Mouse (Mus musculus): ENCODE measurements around the gene Cyb5r3.
A peak's percentile ranks its signal among the peaks of the same experiment; 100 is the strongest.
"Not testable (repeated sequence)": the region's sequence is repeated elsewhere in the genome, so short reads cannot be mapped to it uniquely, and the experiment has no call there.

Cyb5r3 gene

GRCm38 (mm10) chr15:83149196-83150072 is 23.0 kb downstream of the Cyb5r3 start, which contains the start of gene Poldip3:
Gene Poldip3 (minus strand): TSS chr15:83149384.
- DNase-seq: peak; percentile 98

DNA sequence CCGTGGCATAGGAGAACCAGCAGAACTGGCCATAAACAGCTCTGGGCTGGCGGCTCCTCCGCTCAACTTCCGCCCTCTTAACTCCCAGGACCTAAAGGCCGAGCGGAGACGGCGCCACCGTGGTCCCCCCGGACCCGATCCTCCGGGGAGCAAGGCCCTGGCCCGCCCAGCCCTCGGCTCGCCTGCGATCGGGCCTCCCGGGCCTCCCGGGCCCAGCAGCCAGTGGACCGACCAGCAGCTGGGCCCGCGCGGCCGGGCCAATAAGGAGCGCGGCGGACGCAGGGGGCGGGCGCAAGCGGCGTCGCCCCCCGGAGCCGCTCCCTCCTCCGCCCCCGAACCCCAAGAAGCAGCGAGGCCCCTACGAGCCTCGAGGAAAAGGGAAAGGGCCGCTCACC is 23.6 kb downstream of the Cyb5r3 start:
- DNase-seq: no peak

- DNase-seq: no peak
Observed at GRCm38 (mm10) chr15:83148395-83148794, 24.0 kb downstream of the Cyb5r3 start.

- DNase-seq: no peak
Observed at GRCm38 (mm10) chr15:83145541-83145940, 26.9 kb downstream of the Cyb5r3 start.

GRCm38 (mm10) chr15:83142861-83143260 is 29.5 kb downstream of the Cyb5r3 start:
- no peak for DNase-seq

- DNase-seq: no peak
Observed at GRCm38 (mm10) chr15:83135654-83136053, 36.7 kb downstream of the Cyb5r3 start.

DNA sequence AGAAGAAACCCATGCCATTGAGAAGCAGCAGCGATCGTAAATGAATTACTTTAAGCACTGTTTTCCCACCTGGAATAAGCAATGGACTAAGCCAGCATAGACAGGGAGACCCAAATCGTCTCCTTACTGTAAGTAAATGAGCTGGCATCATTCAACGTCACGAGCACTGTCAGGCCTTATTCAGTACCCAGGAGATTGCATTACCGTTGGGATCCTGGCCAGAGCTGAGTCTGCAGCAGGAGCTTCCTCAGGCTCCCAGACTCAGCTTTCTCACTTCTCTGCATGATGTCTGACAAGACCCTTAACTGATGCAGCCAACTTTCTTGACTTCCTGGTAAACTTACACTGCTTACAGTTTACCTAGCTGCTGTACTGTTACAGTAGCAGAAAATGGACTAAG is 37.7 kb downstream of the Cyb5r3 start:
- DNase-seq: no peak

DNA sequence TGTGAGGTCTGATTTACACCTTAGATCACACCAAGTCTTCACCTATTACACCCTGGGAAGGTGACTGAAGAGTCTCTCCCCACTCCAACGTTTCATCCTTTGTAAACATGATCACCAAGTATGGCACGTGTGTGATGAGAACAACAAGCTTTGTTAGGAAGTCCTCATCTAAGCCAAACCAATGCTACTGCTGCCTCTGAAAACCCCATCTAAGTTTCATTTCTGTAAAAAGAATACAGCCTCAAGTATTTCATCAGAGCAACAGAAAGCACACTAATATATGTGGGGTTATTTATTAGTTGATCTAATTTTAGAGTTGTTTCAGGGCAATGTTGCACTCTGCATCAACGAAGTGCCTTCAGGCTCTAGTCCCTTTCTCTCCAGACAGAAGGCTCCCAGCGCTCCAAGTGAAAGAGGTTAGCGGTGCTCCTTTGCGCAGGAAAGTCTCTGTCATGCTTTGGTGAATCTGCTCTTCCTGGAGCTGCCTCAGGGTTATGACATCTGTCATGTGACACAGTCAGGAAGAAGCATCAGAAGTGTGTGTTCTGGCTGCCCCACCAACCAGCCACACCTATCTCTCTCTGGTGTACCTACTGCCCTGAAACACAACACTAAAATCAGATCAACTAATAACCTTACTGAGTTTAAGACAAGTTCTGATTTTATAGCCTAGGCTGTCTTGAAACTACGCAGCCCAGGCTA is 42.7 kb downstream of the Cyb5r3 start:
- DNase-seq: no peak

- not testable (repeated sequence) for DNase-seq
Observed at GRCm38 (mm10) chr15:83127037-83127436, 45.4 kb downstream of the Cyb5r3 start.

GRCm38 (mm10) chr15:83126582-83126981 is 45.8 kb downstream of the Cyb5r3 start:
- DNase-seq: no peak

DNA sequence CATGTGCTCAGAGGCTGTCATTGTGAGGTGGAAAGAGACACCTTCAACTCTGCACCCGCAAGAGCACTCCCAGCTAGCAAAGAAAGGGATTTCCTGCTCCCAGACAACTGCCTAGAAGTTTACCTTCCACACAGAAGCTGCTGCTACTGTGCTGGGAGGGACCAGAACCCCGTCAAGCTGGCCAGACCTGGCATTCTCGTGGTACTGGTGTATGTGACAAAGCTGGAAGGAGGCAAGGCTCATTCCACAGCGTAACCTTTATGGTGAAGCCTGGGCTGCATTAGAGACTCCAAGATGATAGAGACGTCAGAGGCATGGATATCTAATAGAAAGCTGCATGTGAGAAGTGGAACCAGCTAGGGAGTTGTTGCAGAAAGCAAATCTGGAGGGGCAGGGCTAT is 47.8 kb downstream of the Cyb5r3 start:
- no peak for DNase-seq

- peak; percentile 88 for DNase-seq
Observed at GRCm38 (mm10) chr15:83122566-83123145, 49.7 kb downstream of the Cyb5r3 start, which contains the start of gene Rrp7a. Gene Rrp7a (minus strand): TSS chr15:83122801.

GRCm38 (mm10) chr15:83121709-83122565 is 50.5 kb downstream of the Cyb5r3 start:
- peak; percentile 67 for DNase-seq

DNA sequence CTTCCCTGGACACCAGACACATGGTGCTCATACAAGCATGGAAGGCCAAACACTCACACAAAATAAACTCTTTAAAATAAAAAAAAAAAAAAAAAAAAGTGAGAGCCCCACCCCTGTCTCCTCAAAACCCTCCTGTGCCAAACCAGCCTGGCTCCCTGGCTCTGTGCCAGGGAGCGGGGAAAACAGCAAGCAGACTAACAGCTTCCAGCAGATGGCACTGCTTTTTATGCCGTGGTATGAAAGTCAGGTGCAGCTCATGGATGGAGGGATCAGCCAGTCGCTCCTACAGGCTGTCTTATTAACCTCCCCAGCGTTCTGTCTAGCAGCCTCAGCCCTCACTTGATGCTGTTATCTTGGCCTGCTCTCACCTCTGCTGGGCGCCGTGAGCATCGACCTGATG is 54.0 kb downstream of the Cyb5r3 start:
- no peak for DNase-seq

GRCm38 (mm10) chr15:83115071-83115470 is 57.3 kb downstream of the Cyb5r3 start:
- DNase-seq: no peak

- no peak for DNase-seq
Observed at GRCm38 (mm10) chr15:83114106-83114505, 58.3 kb downstream of the Cyb5r3 start.

- DNase-seq: peak; percentile 77
Observed at GRCm38 (mm10) chr15:83112898-83113297, 59.5 kb downstream of the Cyb5r3 start.

GRCm38 (mm10) chr15:83111874-83112273 is 60.5 kb downstream of the Cyb5r3 start:
- no peak for DNase-seq

DNA sequence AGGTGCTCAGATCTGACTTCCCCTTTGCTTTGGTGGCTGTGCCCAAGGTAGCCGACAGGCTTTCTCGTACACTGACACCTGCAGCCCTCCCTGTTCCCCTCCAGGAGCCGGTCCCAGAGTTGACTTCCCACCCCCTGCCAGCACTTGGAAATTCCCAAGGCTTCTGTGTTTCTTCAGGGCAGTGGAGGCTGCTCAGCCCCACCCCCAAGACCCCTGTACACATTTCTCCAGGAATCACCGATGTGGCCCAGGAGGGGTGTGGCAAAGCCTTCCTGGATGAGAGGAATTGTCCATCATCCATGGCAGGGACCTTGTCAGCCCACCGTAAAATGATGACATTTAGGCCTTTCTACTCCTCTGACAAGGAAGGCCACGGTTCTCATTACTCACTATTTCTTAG is 61.1 kb downstream of the Cyb5r3 start:
- no peak for DNase-seq

DNA sequence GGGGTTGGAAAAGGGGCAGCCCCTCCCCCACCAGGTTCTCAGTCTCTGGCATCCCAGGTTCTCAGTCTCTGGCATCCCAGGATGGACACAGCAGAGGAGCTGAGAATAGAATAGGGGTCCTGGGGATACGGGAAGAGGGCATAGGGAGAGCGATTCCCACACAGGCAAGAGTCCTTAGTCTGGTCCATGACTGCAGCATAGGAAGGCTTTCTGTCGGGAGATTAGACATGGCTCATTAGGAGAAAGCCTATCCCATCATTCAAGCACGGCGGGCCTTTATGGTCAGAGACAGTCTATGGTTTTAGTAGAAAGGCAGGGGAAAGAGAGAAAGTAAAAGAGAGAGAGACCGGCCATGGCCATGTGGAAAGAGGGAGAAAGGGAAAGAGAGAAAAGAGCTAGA is 64.6 kb downstream of the Cyb5r3 start:
- DNase-seq: no peak

- no peak for DNase-seq
Observed at GRCm38 (mm10) chr15:83106426-83106825, 66.0 kb downstream of the Cyb5r3 start.

All from thymus, postnatal 14 days (tissue).